Mouse (Mus musculus) G1E (cell line): ENCODE data around the gene Cep126. TPM values are rescaled to one million over a fixed set of nuclear protein-coding genes. Genes with fewer than 3 reads are reported as not detected.
A peak's percentile ranks its signal among the peaks of the same experiment; 100 is the strongest.

Source experiments
- ATAC-seq: 2 replicates; pipeline ENCODE4 v1.8.0; 2016; ENCODE audit warnings: mild to moderate bottlenecking; ENCODE audit not compliant: insufficient number of reproducible peaks, poor library complexity, low FRiP score, severe bottlenecking; ENCODE audit errors: extremely low read depth
- DNase-seq: peaks from one replicate; pipeline ENCODE4 v3.0.0; 2012; ENCODE audit warnings: low spot score
- H3K27me3 ChIP-seq: 2 replicates; pipeline ENCODE4 v1.6.1; 2012; ENCODE audit warnings: mild to moderate bottlenecking, low read length, inconsistent platforms; ENCODE audit not compliant: insufficient read depth
- H3K36me3 ChIP-seq: replicated peaks from 2 replicates; pipeline ENCODE3; 2012; ENCODE audit warnings: mild to moderate bottlenecking, inconsistent platforms
- H3K4me1 ChIP-seq: 2 replicates; pipeline ENCODE4 v1.6.1; 2012; ENCODE audit warnings: low read depth, low read length, inconsistent platforms, mixed read lengths; ENCODE audit not compliant: insufficient read depth
- H3K4me3 ChIP-seq: 2 replicates; pipeline ENCODE4 v1.5.1; 2012; ENCODE audit warnings: low read depth, mild to moderate bottlenecking, inconsistent platforms, low read length, moderate library complexity, mixed read lengths
- H3K9me3 ChIP-seq: replicated peaks from 2 replicates; pipeline ENCODE4 v1.6.1; 2012; ENCODE audit warnings: inconsistent platforms
- CTCF ChIP-seq: IDR thresholded peaks from 2 replicates; pipeline ENCODE4 v1.5.1; 2012; ENCODE audit warnings: low read depth, low read length, inconsistent platforms, mixed read lengths
- GATA1 ChIP-seq: IDR thresholded peaks from 2 replicates; pipeline ENCODE4 v1.6.1; 2012; ENCODE audit warnings: borderline replicate concordance, low read length, inconsistent platforms, mixed read lengths
- GATA2 ChIP-seq: IDR thresholded peaks from 2 replicates; pipeline ENCODE4 v1.6.1; 2012; ENCODE audit warnings: low read depth, low read length, inconsistent platforms, borderline replicate concordance
- POLR2AphosphoS5 ChIP-seq: IDR thresholded peaks from 2 replicates; pipeline ENCODE4 v1.6.1; 2012; ENCODE audit warnings: low read depth, low read length, inconsistent platforms; ENCODE audit not compliant: insufficient replicate concordance
- TAL1 ChIP-seq: conservative IDR thresholded peaks from 2 replicates; pipeline ENCODE4 v1.6.1; 2012; ENCODE audit warnings: low read depth, low read length, inconsistent platforms, mixed read lengths
- polyA plus RNA-seq: library from polyadenylated mRNA; stranded (reverse); fragments of >175 nt; gene quantifications from 2 replicates; pipeline ENCODE4 v1.2.3, GENCODE M21; 2012
- total RNA-seq, 2 experiments: library from RNA; stranded (forward) in 1 of 2; stranded (reverse) in 1 of 2; fragments of 200-1000 nt in 1 of 2; fragments of >200 nt in 1 of 2; fragmentation: Nextera tagmentation in 1 of 2; gene quantifications; 2 replicates each; pipeline ENCODE4 v1.2.3; 2014 to 2017

Cep126 gene
- not detected in 2 replicates for total RNA-seq (2014; fragmentation: Nextera tagmentation)
- 0.17 and 0.27 TPM in 2 replicates for total RNA-seq (2017)
- polyA plus RNA-seq: 0.04 and 0.05 TPM in 2 replicates

DNA sequence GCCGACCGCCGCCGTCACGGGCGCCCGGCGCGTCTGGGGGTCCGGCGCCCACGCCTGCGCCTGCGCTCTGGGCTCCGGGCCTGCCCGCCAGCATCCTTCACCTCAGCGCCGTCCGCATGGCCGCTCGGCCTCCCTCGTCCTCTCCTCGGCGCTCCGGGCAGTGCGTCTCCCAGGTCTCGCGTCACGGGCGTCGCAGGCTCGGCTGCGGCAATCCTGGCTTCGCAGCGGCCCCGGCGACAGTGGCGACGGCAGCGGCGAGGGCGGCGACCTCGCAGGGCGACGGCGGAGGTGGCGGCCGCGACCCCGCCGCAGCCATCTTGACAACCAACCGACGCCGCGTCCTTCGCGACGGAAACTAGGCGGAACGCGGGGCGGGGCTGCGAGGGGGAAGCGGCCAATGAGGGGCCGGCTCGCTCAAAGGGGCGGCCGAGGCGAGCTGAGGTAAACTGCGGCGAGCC lies at the start of gene Cep126:
TSS of gene Cep126 (minus strand) at position 178 of the 458 bp plus-strand sequence.
- TF ChIP-seq GATA1 (no peak), POLR2AphosphoS5 (no peak), TAL1 (no peak), CTCF (no peak), GATA2 (no peak)
- Histone ChIP-seq H3K27me3 (no peaks in the 10 kb centered on the region; the same call in 1 of the 2 replicates), H3K4me3 (peak within 1 kb of the TSS; percentile 86), H3K4me1 (peaks cover 16% of the 10 kb centered on the region), H3K36me3 (no peaks in the 10 kb centered on the region), H3K9me3 (no peaks in the 10 kb centered on the region)
- peak; percentile 75 for ATAC-seq
- peak; percentile 71 for DNase-seq

DNA sequence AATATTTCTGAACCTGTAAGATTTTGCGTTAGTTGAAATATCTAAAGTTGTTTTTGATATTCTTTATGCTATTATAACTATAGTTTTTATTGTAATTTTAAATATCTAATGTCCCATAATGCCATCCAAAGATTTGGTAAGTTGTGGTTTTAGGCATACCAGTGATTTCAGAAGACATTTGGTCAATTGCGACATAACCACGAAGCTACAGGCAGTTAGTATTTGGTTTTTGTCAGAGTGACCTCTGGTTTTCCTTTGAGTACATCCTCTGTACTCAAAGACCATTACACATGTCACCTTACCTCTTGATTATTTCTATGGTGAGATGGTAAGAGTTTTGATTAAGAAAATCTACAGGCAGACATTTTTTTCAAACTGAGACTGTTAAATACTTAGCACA lies 45.5 kb upstream of the Cep126 start:
- H3K4me3 ChIP-seq: no peak overlapping the region
- no peaks in the 10 kb centered on the region for H3K9me3 ChIP-seq
- H3K27me3 ChIP-seq: no peaks in the 10 kb centered on the region
- no peaks in the 10 kb centered on the region for H3K4me1 ChIP-seq
- DNase-seq (no peak), ATAC-seq (no peak)
- TF ChIP-seq POLR2AphosphoS5: no peak
- no peak for TF ChIP-seq CTCF
- TF ChIP-seq TAL1: no peak
- TF ChIP-seq GATA1: no peak
- TF ChIP-seq GATA2: no peak
- no peaks in the 10 kb centered on the region for H3K36me3 ChIP-seq

DNA sequence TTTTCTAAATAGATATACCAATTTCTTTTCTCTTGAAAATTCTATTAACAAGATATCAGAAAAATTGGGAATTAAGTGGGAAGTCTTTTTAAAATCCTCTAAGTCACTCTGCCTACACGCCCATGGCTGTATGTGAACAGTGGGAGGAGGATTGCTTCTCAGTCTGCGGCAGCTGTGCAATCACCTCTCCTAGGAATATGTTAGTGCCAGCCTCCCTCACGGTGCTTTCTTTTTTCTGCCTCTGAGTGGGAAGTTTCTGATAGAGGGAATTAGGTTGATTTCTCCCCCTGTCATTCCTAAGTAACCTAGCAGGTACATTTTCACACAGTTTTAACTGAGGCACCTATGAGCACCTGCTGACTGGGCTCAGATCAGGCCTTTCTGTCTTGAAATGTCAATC lies 43.0 kb upstream of the Cep126 start:
- no peaks in the 10 kb centered on the region for H3K4me1 ChIP-seq
- H3K4me3 ChIP-seq: no peak overlapping the region
- no peak for TF ChIP-seq CTCF
- TF ChIP-seq GATA2: no peak
- no peak for TF ChIP-seq TAL1
- TF ChIP-seq POLR2AphosphoS5: no peak
- no peak for TF ChIP-seq GATA1
- H3K27me3 ChIP-seq: no peaks in the 10 kb centered on the region
- ATAC-seq: no peak
- H3K36me3 ChIP-seq: no peaks in the 10 kb centered on the region
- DNase-seq: no peak
- H3K9me3 ChIP-seq: no peaks in the 10 kb centered on the region

DNA sequence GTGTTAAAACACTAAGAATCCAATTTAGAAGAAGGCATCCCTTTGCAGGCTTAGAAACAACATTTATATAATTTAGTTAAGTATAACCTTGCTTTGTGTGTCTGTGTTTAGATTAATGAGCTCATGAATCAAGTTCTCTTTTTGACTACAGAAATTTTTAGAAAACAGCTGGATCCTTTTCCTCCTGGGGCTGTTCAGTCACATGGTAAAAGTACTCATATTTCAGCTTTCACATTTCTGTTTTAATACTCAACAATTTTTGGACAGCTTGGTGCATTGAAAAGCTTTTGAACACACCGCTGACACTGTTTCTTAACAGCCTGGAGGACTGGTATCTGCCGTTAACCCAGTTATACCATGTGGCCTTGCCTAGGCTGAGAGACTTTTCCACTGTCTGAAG lies 22.9 kb upstream of the Cep126 start:
- TF ChIP-seq GATA1: no peak
- no peak for TF ChIP-seq CTCF
- no peak for TF ChIP-seq TAL1
- no peak for TF ChIP-seq GATA2
- no peak for TF ChIP-seq POLR2AphosphoS5
- H3K27me3 ChIP-seq: no peaks in the 10 kb centered on the region
- no peak for ATAC-seq

DNA sequence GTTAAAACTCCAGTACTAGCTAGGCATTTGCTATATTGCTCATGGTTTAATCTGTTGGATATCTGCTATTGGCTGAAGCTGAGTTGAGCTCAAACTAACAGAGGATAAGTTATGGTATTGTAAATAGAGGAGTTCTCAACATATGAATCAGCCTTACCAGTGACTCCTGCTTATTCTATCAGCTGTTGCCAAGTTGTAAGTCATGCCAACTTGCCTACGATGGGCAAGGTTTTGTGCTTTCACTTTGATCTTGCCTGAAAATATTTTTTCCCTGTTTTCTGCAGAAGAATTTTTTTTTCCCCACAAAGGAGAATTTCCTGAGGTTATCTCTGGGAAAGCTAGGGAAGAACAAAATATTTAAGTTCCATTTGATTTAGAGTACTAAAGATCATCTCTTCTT lies 5.4 kb upstream of the Cep126 start:
- Histone ChIP-seq H3K4me3 (no peak overlapping the region), H3K9me3 (no peaks in the 10 kb centered on the region), H3K27me3 (no peaks in the 10 kb centered on the region; the same call in 1 of the 2 replicates), H3K36me3 (no peaks in the 10 kb centered on the region), H3K4me1 (peaks cover 6% of the 10 kb centered on the region)
- no peak for TF ChIP-seq CTCF
- TF ChIP-seq TAL1: no peak
- TF ChIP-seq GATA1: no peak
- TF ChIP-seq GATA2: no peak
- no peak for TF ChIP-seq POLR2AphosphoS5
- ATAC-seq (no peak), DNase-seq (no peak)

More for the DNA sequence above, 22.9 kb upstream of the Cep126 start:
- no peak for DNase-seq
- Histone ChIP-seq H3K4me1 (no peaks in the 10 kb centered on the region), H3K4me3 (no peak overlapping the region), H3K36me3 (no peaks in the 10 kb centered on the region), H3K9me3 (no peaks in the 10 kb centered on the region)

DNA sequence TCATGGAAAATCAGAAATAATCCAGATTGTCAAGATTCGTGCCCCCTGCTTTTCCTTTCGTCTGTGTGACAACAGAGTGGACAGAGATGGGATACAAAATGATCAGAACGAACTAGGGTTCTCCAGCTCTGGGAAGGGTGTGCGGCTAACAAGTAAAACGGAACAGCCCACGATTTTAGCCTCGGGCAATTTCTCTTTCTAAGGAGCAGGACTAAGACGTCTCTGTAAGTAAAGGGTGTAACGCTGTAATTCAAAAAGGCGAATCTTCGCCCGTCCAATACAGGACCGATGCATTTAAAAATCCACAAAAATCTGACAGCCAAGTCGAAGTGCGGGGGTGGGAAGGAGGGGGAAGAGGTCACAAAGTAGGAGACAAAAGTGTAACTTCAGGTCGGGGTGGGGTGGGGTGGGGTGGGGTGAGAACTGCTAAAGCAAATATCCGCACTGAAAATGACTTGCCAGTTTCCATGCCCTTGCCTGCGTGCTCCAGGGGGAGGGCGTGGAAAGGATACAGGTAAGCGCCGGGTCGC lies 443 bp downstream of the Cep126 start:
- peak overlapping the region; percentile 86 for H3K4me3 ChIP-seq
- peaks cover 16% of the 10 kb centered on the region for H3K4me1 ChIP-seq
- H3K27me3 ChIP-seq: no peaks in the 10 kb centered on the region; the same call in 1 of the 2 replicates
- no peaks in the 10 kb centered on the region for H3K9me3 ChIP-seq
- H3K36me3 ChIP-seq: no peaks in the 10 kb centered on the region
- no peak for ATAC-seq
- TF ChIP-seq TAL1: no peak
- DNase-seq: no peak

DNA sequence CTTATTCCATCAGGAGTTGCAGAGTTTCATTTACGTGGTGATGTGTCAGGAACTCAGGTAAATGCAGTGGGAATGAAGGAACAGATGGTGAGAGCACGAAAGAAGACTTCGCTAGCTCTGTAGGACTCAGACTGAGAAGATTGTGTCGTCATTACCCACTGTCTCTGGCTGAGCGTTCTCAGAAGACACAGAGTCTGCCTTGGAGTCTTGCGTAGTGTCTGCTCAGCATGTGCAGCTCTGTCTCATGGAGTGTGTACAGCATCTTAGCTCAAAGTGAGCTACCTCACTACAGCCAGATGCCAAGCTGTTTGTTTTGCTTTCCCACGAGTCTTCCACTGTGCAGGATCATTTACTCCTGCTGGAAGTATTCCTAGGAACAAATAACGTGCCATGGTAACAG lies 10.6 kb downstream of the Cep126 start:
- no peak overlapping the region for H3K4me3 ChIP-seq
- no peaks in the 10 kb centered on the region for H3K9me3 ChIP-seq
- DNase-seq (no peak), ATAC-seq (no peak)
- H3K27me3 ChIP-seq: no peaks in the 10 kb centered on the region
- TF ChIP-seq TAL1: no peak
- TF ChIP-seq CTCF: no peak
- TF ChIP-seq GATA1: no peak
- TF ChIP-seq GATA2: no peak
- no peak for TF ChIP-seq POLR2AphosphoS5
- H3K36me3 ChIP-seq: peaks cover 4% of the 10 kb centered on the region
- H3K4me1 ChIP-seq: no peaks in the 10 kb centered on the region
